Mouse (Mus musculus) midbrain, embryonic 15.5 days (tissue): ENCODE data around the gene Rbfox2. TPM values are rescaled to one million over a fixed set of nuclear protein-coding genes. Genes with fewer than 3 reads are reported as not detected.

Experiments
- ATAC-seq: fragments of 200-750 bp; cut with Nextera tagmentation; replicated peaks from 2 replicates; pipeline ENCODE4 v1.8.0; 2017; ENCODE audit warnings: moderate TSS enrichment
- H3K27ac ChIP-seq: fragments of 300-500 bp; sonication (generic); 2 replicates; pipeline ENCODE4 v1.5.1; 2015; ENCODE audit warnings: mild to moderate bottlenecking, inconsistent platforms
- H3K27me3 ChIP-seq: fragments of 300-500 bp; sonication (generic); replicated peaks from 2 replicates; pipeline ENCODE4 v1.6.1; 2015; ENCODE audit warnings: inconsistent platforms
- H3K36me3 ChIP-seq: fragments of 300-500 bp; sonication (generic); replicated peaks from 2 replicates; pipeline ENCODE4 v1.6.1; 2015; ENCODE audit warnings: inconsistent platforms
- H3K4me1 ChIP-seq: fragments of 300-500 bp; sonication (generic); 2 replicates; pipeline ENCODE4 v1.6.1; 2015; ENCODE audit warnings: inconsistent platforms
- H3K4me2 ChIP-seq: fragments of 300-500 bp; sonication (generic); 2 replicates; pipeline ENCODE4 v1.6.1; 2015; ENCODE audit warnings: inconsistent platforms, mild to moderate bottlenecking, moderate library complexity
- H3K4me3 ChIP-seq: fragments of 300-500 bp; sonication (generic); 2 replicates; pipeline ENCODE4 v1.5.1; 2015; ENCODE audit warnings: mild to moderate bottlenecking, inconsistent platforms
- H3K9ac ChIP-seq: fragments of 300-500 bp; sonication (generic); 2 replicates; pipeline ENCODE4 v1.6.1; 2015; ENCODE audit warnings: mild to moderate bottlenecking, inconsistent platforms
- H3K9me3 ChIP-seq: fragments of 300-500 bp; sonication (generic); 2 replicates; pipeline ENCODE4 v1.6.1; 2016; ENCODE audit warnings: inconsistent platforms
- WGBS: fragments of 180-500 bp; shearing (Covaris S2); methylation state at CpG from one replicate; pipeline ENCODE4 v1.1.7; 2015; ENCODE audit warnings: mixed read lengths; 5-methylcytosine and 5-hydroxymethylcytosine counted together
- polyA plus RNA-seq: library from polyadenylated mRNA; unstranded; fragments of >200 nt; fragmentation: Nextera tagmentation; extraction: Ambion mirVana; gene quantifications from 2 replicates; pipeline ENCODE4 v1.2.1, GENCODE M21; 2015

The Rbfox2 gene
- polyA plus RNA-seq, 1 experiment from 2014 or later, result 185 TPM

DNA sequence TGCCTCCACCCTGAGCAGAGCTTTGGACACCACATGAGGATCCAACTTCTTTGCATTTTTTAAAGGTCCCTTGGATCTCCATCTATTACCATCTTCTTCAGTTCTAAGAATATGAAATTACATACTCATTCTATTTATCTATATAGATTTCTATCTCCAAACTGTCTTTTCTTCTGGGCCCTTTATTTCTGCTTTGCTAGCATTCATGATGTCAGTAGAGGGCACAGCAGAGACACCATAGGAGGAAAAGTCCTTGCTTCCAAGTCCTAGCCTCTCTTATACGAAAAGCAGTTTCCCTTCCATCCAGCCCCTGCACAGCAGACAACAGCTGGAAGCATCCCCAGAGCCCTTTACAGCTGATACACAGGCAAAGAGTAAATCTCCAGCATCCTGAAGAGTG is 69.1 kb downstream of the Rbfox2 start:
- Histone ChIP-seq H3K27me3 (no peaks in the 10 kb centered on the region), H3K27ac (no peak overlapping the region), H3K4me3 (no peak overlapping the region), H3K36me3 (no peaks in the 10 kb centered on the region), H3K9me3 (no peaks in the 10 kb centered on the region), H3K4me1 (peaks cover 28% of the 10 kb centered on the region), H3K9ac (no peak overlapping the region), H3K4me2 (no peak overlapping the region)
- no peak for ATAC-seq
- WGBS, result 44% methylated on average over 1 of the region's 1 CpGs

- Histone ChIP-seq H3K27ac (no peak overlapping the region), H3K4me3 (no peak overlapping the region), H3K36me3 (no peaks in the 10 kb centered on the region), H3K4me1 (peaks cover 25% of the 10 kb centered on the region), H3K4me2 (no peak overlapping the region), H3K9me3 (no peaks in the 10 kb centered on the region), H3K9ac (no peak overlapping the region), H3K27me3 (no peaks in the 10 kb centered on the region)
- ATAC-seq, result no peak
- WGBS, result 80% methylated on average over 7 of the region's 7 CpGs
Measured at GRCm38 (mm10) chr15:77236055-77236567, 70.7 kb downstream of the Rbfox2 start.

- no peak overlapping the region for H3K27ac ChIP-seq
- no peak for ATAC-seq
- H3K27me3 ChIP-seq, result no peaks in the 10 kb centered on the region
- H3K4me2 ChIP-seq, result no peak overlapping the region
- peaks cover 25% of the 10 kb centered on the region for H3K4me1 ChIP-seq
- no peaks in the 10 kb centered on the region for H3K36me3 ChIP-seq
- WGBS, result 72% methylated on average over 4 of the region's 4 CpGs
- no peak overlapping the region for H3K9ac ChIP-seq
- H3K9me3 ChIP-seq, result no peaks in the 10 kb centered on the region
- H3K4me3 ChIP-seq, result no peak overlapping the region
Measured at GRCm38 (mm10) chr15:77235551-77235950, 71.3 kb downstream of the Rbfox2 start.

- peaks cover 21% of the 10 kb centered on the region for H3K4me1 ChIP-seq
- no peaks in the 10 kb centered on the region for H3K27me3 ChIP-seq
- no peaks in the 10 kb centered on the region for H3K36me3 ChIP-seq
- no peak for ATAC-seq
- H3K9me3 ChIP-seq, result no peaks in the 10 kb centered on the region
- no peak overlapping the region for H3K27ac ChIP-seq
- no peak overlapping the region for H3K4me2 ChIP-seq
- H3K4me3 ChIP-seq, result no peak overlapping the region
- 77% methylated on average over 4 of the region's 4 CpGs for WGBS
- no peak overlapping the region for H3K9ac ChIP-seq
Measured at GRCm38 (mm10) chr15:77234296-77234695, 72.5 kb downstream of the Rbfox2 start.

- H3K4me2 ChIP-seq, result no peak overlapping the region
- H3K4me1 ChIP-seq, result peaks cover 14% of the 10 kb centered on the region; the same call in 1 of the 2 replicates
- WGBS, result 85% methylated on average over 3 of the region's 3 CpGs
- no peaks in the 10 kb centered on the region for H3K27me3 ChIP-seq
- no peak for ATAC-seq
- H3K36me3 ChIP-seq, result no peaks in the 10 kb centered on the region
- H3K9ac ChIP-seq, result no peak overlapping the region
- no peaks in the 10 kb centered on the region for H3K9me3 ChIP-seq
- H3K4me3 ChIP-seq, result no peak overlapping the region
- H3K27ac ChIP-seq, result no peak overlapping the region
Measured at GRCm38 (mm10) chr15:77230144-77230543, 76.7 kb downstream of the Rbfox2 start.

- H3K4me3 ChIP-seq, result no peak overlapping the region
- H3K4me1 ChIP-seq, result peaks cover 6% of the 10 kb centered on the region; the same call in 1 of the 2 replicates
- H3K9ac ChIP-seq, result no peak overlapping the region
- no peaks in the 10 kb centered on the region for H3K9me3 ChIP-seq
- no peaks in the 10 kb centered on the region for H3K36me3 ChIP-seq
- H3K27ac ChIP-seq, result no peak overlapping the region
- no peaks in the 10 kb centered on the region for H3K27me3 ChIP-seq
- no peak for ATAC-seq
- WGBS, result 64% methylated on average over 7 of the region's 7 CpGs
- no peak overlapping the region for H3K4me2 ChIP-seq
Measured at GRCm38 (mm10) chr15:77226831-77227354, 79.9 kb downstream of the Rbfox2 start.

GRCm38 (mm10) chr15:77225858-77226257 is 80.9 kb downstream of the Rbfox2 start:
- no peak for ATAC-seq
- no peak overlapping the region for H3K4me3 ChIP-seq
- H3K36me3 ChIP-seq, result no peaks in the 10 kb centered on the region
- H3K4me2 ChIP-seq, result no peak overlapping the region
- H3K27me3 ChIP-seq, result no peaks in the 10 kb centered on the region
- H3K9ac ChIP-seq, result no peak overlapping the region
- H3K27ac ChIP-seq, result no peak overlapping the region
- WGBS, result 42% methylated on average over 4 of the region's 4 CpGs
- no peaks in the 10 kb centered on the region for H3K9me3 ChIP-seq
- H3K4me1 ChIP-seq, result peaks cover 6% of the 10 kb centered on the region; the same call in 1 of the 2 replicates

DNA sequence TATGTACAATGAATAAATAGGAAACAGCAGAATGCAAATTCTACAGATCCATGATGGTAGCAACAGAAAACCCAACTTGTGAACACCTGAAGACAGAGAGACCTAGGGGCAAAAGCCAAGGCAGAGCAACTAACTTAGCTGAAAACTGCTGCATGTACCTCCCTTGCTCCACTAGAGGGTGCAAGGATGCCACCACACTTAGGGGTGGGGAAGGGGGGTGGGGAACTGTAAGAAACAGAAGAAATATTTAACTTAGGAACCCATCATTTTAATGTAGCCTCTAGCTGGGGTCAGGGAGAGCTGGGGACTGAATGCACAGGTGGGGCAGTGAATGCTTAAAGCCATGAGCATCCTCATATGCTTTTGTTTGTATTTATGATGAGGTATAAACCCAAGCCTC is 81.5 kb downstream of the Rbfox2 start:
- H3K27ac ChIP-seq, result no peak overlapping the region

DNA sequence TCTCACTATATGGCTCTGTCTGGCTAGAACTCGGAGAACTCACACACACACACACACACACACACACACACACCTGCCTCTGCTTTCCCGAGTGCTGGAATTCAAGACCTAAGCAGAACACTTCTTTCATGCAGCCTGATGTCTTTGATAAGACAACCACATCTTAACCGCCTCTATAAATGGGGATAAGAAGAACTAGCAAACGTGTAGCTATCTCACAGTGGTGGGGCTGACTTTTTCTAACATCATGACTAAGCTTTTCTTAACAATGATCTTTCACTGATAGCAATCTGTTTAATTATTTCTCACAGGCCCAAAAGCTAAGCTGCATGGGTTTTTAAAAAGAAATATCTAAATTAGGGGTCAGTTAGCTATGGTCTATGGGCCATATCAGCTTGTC is 86.0 kb downstream of the Rbfox2 start:
- Histone ChIP-seq H3K9me3 (no peaks in the 10 kb centered on the region), H3K4me1 (peaks cover 12% of the 10 kb centered on the region; the same call in 1 of the 2 replicates), H3K9ac (no peak overlapping the region), H3K4me3 (no peak overlapping the region), H3K36me3 (no peaks in the 10 kb centered on the region), H3K27ac (no peak overlapping the region), H3K4me2 (no peak overlapping the region), H3K27me3 (no peaks in the 10 kb centered on the region)
- WGBS, result 76% methylated on average over 4 of the region's 4 CpGs
- ATAC-seq, result no peak

More for the DNA sequence above, 81.5 kb downstream of the Rbfox2 start:
- Histone ChIP-seq H3K27me3 (no peaks in the 10 kb centered on the region), H3K9me3 (no peaks in the 10 kb centered on the region), H3K9ac (no peak overlapping the region), H3K4me1 (peaks cover 7% of the 10 kb centered on the region; the same call in 1 of the 2 replicates), H3K36me3 (no peaks in the 10 kb centered on the region), H3K4me3 (no peak overlapping the region), H3K4me2 (no peak overlapping the region)
- no peak for ATAC-seq

DNA sequence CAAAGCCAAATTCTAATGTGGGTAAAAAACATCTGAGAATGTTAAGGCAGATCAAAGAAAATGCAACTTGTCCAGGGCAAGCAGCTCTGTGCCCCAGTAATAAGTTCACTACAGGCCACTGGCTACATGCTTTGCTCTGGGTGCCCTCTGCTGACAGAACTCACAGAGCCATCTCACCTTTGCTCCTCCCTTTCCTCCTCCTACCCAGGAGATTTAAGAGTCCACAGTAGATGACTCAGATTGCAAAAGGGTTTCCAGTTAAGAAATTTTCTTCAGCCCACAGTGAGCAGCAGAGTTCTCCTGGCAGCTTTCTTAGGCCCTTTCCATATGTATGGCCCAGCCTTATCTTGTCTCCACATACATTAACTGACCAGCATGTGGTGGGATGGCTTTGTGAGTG is 86.7 kb downstream of the Rbfox2 start:
- no peaks in the 10 kb centered on the region for H3K27me3 ChIP-seq
- H3K9ac ChIP-seq, result no peak overlapping the region
- no peaks in the 10 kb centered on the region for H3K9me3 ChIP-seq
- no peak overlapping the region for H3K4me2 ChIP-seq
- H3K4me1 ChIP-seq, result peaks cover 15% of the 10 kb centered on the region
- no peak for ATAC-seq
- H3K27ac ChIP-seq, result no peak overlapping the region
- H3K4me3 ChIP-seq, result no peak overlapping the region
- no peaks in the 10 kb centered on the region for H3K36me3 ChIP-seq

DNA sequence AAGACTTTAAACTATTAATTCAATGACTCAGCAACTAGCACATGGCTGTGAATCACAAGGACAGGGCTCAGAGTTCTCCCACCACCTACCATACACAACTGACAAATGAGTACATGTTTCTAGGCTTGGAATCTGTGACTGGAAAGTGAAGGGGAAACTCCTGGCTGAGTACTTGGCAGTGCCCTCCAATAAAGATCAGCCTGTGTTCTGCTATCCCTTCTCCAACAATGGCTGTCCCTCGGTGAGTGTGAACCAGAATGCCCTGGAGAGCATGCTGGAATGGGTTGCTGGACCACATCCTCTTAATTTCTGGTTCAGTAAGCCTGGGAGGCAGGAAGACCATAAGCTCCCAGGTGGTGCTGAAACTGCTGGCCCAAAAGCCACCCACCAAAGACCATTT is 87.2 kb downstream of the Rbfox2 start:
- Histone ChIP-seq H3K27ac (no peak overlapping the region), H3K9me3 (no peaks in the 10 kb centered on the region), H3K4me2 (no peak overlapping the region), H3K4me1 (peaks cover 16% of the 10 kb centered on the region), H3K9ac (no peak overlapping the region), H3K27me3 (no peaks in the 10 kb centered on the region), H3K4me3 (no peak overlapping the region), H3K36me3 (no peaks in the 10 kb centered on the region)
- no peak for ATAC-seq
- WGBS, result 48% methylated on average over 1 of the region's 1 CpGs

DNA sequence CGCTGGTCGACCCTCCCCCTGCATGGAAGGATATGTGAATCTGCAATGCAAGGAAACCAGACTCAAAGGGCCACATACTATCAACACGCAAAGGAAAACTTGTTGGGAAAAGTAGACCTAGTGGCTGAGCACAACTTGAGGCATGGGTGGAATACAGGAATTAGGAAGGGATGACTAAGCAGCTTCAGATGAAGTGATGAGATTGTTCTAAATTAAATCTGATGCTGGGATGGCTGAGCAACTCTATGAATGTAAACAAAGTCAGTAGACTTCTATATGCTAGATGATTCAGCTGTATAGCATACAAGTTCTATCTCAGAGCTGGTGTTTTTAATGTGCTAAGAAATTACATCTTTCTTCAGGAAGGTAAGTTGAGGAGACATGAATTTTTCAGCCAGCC is 88.8 kb downstream of the Rbfox2 start:
- no peak for ATAC-seq
- H3K9me3 ChIP-seq, result no peaks in the 10 kb centered on the region
- no peaks in the 10 kb centered on the region for H3K27me3 ChIP-seq
- peaks cover 26% of the 10 kb centered on the region for H3K4me1 ChIP-seq
- no peaks in the 10 kb centered on the region for H3K36me3 ChIP-seq
- H3K4me2 ChIP-seq, result no peak overlapping the region
- no peak overlapping the region for H3K27ac ChIP-seq
- H3K9ac ChIP-seq, result no peak overlapping the region
- over 99% methylated on average over 3 of the region's 3 CpGs for WGBS
- H3K4me3 ChIP-seq, result no peak overlapping the region

GRCm38 (mm10) chr15:77217523-77217922 is 89.3 kb downstream of the Rbfox2 start:
- Histone ChIP-seq H3K36me3 (no peaks in the 10 kb centered on the region), H3K27ac (no peak overlapping the region), H3K27me3 (no peaks in the 10 kb centered on the region), H3K9ac (no peak overlapping the region), H3K9me3 (no peaks in the 10 kb centered on the region), H3K4me2 (no peak overlapping the region), H3K4me3 (no peak overlapping the region), H3K4me1 (peaks cover 26% of the 10 kb centered on the region)
- no peak for ATAC-seq
- 57% methylated on average over 1 of the region's 1 CpGs for WGBS
